Mouse (Mus musculus) neural tube, embryonic 11.5 days (tissue): ENCODE measurements at regions not wholly inside any gene's neighbourhood (a gene's known extent, or its start where the extent isn't known, plus 50 kb on each side); places are given as distances from the start of the nearest gene placed in this dataset.

Source experiments
- ATAC-seq: fragments of 200-750 bp; cut with Nextera tagmentation; 2 replicates; pipeline ENCODE4 v1.8.0; 2017; ENCODE audit warnings: moderate number of reproducible peaks, mild to moderate bottlenecking, moderate TSS enrichment, moderate library complexity; ENCODE audit not compliant: insufficient read depth, low FRiP score, low TSS enrichment
- DNase-seq: peaks from one replicate; pipeline ENCODE4 v3.0.0-alpha.2; 2015; ENCODE audit warnings: low spot score
- H3K27ac ChIP-seq: fragments of 300-500 bp; sonication (generic); 2 replicates; pipeline ENCODE4 v1.5.1; 2014; ENCODE audit warnings: low read depth, mild to moderate bottlenecking, low read length
- H3K27me3 ChIP-seq: fragments of 300-500 bp; sonication (generic); 2 replicates; pipeline ENCODE4 v1.6.1; 2014; ENCODE audit warnings: mild to moderate bottlenecking, low read length, mixed read lengths; ENCODE audit not compliant: control insufficient read depth, insufficient read depth
- H3K36me3 ChIP-seq: fragments of 300-500 bp; sonication (generic); 2 replicates; pipeline ENCODE4 v1.6.1; 2014; ENCODE audit warnings: mild to moderate bottlenecking, low read length, moderate library complexity, mixed read lengths; ENCODE audit not compliant: control insufficient read depth, insufficient read depth
- H3K4me1 ChIP-seq: fragments of 300-500 bp; sonication (generic); 2 replicates; pipeline ENCODE4 v1.6.1; 2014; ENCODE audit warnings: low read length, mixed read lengths; ENCODE audit not compliant: control insufficient read depth, insufficient read depth
- H3K4me2 ChIP-seq: fragments of 300-500 bp; sonication (generic); 2 replicates; pipeline ENCODE4 v1.6.1; 2014; ENCODE audit warnings: low read depth, mild to moderate bottlenecking, moderate library complexity
- H3K4me3 ChIP-seq: fragments of 300-500 bp; sonication (generic); 2 replicates; pipeline ENCODE4 v1.5.1; 2014; ENCODE audit warnings: low read depth, low read length
- H3K9ac ChIP-seq: fragments of 300-500 bp; sonication (generic); 2 replicates; pipeline ENCODE4 v1.6.1; 2014; ENCODE audit warnings: mild to moderate bottlenecking, low read length
- H3K9me3 ChIP-seq: fragments of 300-500 bp; sonication (generic); 2 replicates; pipeline ENCODE4 v1.6.1; 2016; ENCODE audit warnings: low read length; ENCODE audit not compliant: control insufficient read depth
- WGBS: fragments of 180-500 bp; shearing (Covaris S2); extraction: QIAGEN DNeasy Blood & Tissue Kit; methylation state at CpG from one replicate; pipeline ENCODE4 v1.1.7; 2014; 5-methylcytosine and 5-hydroxymethylcytosine counted together

DNA sequence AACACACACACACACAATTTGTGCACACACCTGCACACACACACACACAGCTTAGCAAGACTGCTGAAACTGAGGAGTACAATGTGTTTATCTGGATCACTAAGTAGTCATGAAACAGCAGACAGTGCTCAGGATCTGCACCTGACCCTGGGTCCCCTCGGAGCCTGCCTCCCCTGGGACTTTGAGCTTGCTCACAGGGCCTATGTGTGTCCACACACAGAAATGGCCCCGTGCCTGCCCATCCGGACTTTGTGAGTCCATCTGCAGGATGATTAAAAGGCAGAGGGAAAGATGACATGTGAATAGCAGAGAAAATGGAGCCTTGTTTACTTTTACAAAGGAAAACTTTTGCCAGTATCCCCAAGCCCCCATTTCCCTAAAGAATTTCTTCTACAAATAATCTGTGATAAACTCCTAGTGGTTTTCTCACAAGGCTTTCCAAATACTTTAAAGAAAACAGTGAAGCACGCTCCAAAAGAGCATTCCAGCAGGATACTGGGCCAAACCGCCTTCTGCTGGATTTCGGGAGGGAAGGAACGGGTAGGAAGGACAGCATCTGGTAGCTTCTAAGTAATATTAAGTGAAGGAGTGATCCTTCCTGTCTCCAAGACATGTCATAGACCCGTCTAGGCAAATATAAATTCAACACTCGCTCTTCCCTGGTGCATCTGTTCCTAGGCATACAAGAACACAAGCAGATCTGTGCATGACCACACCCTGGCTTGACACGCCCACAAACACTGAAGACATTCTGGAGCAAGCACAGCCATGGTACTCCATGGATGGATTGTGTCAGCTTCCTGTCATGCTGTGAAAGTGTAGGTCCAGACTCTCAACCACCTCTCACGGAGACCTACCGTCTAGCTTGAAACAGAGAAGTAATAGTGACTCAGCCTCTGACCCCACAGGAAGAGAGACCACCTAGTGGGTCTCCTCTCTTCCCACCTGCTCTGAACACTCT lies 52.1 kb upstream of the Zfp637 start:
- no peaks in the 10 kb centered on the region for H3K27me3 ChIP-seq
- no peak overlapping the region for H3K4me2 ChIP-seq
- ATAC-seq (no peak), DNase-seq (no peak)
- no peak overlapping the region for H3K9ac ChIP-seq
- H3K4me1 ChIP-seq, result no peaks in the 10 kb centered on the region
- H3K27ac ChIP-seq, result no peak overlapping the region
- WGBS, result 77% methylated on average over 12 of the region's 12 CpGs
- H3K36me3 ChIP-seq, result no peaks in the 10 kb centered on the region
- no peaks in the 10 kb centered on the region for H3K9me3 ChIP-seq
- no peak overlapping the region for H3K4me3 ChIP-seq

DNA sequence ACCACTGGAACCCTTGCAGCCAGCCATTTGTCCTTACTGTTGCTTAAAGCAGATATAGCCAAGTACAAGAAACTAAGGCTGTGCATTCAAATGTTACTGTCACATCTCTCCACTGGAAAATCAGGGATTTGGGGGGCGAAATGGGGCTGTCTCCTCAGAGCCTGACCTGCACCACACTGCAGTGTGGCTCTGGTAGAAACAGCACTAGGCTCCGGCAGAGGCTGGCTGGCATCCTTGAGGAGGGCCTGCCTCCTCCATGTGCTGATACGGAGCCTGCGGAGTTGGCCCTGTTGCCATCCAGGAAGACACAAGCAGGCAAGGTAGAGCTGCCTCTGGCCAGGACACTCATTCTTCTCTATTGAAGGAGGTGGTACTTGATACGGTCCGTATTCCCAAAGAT lies 50.4 kb upstream of the Zfp637 start:
- H3K9ac ChIP-seq, result no peak overlapping the region
- H3K36me3 ChIP-seq, result no peaks in the 10 kb centered on the region
- H3K4me3 ChIP-seq, result no peak overlapping the region
- 90% methylated on average over 6 of the region's 6 CpGs for whole genome bisulfite sequencing
- H3K9me3 ChIP-seq, result no peaks in the 10 kb centered on the region
- no peaks in the 10 kb centered on the region for H3K4me1 ChIP-seq
- no peaks in the 10 kb centered on the region for H3K27me3 ChIP-seq
- H3K4me2 ChIP-seq, result no peak overlapping the region
- DNase-seq (no peak), ATAC-seq (no peak)
- no peak overlapping the region for H3K27ac ChIP-seq
